Mouse (Mus musculus) embryo, embryonic 10.5 days (tissue): Measurements from ENCODE around the gene Sp8.

ENCODE experiments used
- DNase-seq: peaks from one replicate; pipeline ENCODE4 v3.0.0-alpha.2; 2015; ENCODE audit warnings: low spot score

Sp8 gene

DNA sequence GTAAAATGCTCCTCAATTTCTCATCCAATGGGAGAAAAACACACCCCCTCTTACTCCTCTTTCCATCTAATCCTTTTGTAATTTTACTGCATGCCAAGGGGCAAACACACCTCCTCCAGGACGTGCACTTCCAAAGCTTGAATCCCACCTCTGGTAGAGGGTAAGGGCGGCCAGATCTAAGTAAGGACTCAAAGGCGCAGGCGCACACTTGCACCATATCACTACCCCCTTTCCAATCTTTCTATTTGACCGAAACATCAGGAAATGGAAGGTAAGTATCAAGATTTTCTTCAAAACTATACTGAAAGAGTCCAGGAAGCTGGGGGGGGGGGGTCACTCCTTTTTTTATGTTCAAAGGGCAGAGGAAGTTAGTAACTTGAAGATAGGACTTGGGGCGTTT is at the start of gene Sp8:
Gene Sp8, plus strand, starts transcription at position 109 of the 400 bp plus-strand sequence.
- peak; percentile 68 for DNase-seq

DNA sequence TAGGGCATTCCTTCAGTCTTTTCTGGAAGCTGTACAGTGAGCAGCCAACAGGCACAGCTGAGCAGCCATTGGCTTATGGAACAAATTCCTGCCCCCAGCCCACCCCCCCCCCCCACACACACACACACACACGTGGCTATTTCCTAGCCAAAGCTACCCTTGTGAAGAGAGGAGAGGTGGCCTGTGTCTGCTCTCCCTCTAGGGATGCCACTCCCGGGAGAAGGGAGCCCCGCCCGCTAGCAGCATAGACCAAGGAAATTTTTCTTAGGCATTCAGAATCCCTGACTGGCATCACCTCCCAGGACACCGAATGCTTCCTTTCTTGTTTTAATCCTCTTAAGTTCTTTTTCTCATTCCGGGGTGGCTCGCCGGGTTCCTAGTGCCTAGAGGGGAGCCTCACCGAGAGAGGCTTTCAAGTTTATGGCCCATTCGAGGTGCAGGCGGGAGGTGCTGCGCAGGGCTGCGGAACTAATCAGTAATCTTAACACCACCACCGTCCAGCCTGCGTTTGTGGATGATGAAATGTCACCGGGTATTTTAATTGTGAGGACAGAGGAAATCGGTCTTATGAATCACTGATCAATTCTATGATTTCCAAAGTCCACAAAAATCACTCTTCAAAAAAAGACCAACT is 34.7 kb upstream of the Sp8 start:
- DNase-seq, result peak; percentile 46

- DNase-seq, result no peak
These were observed 31.6 kb upstream of the Sp8 start for GRCm38 (mm10) chr12:118814561-118814960.

GRCm38 (mm10) chr12:118816156-118816555 is 30.0 kb upstream of the Sp8 start:
- no peak for DNase-seq

DNA sequence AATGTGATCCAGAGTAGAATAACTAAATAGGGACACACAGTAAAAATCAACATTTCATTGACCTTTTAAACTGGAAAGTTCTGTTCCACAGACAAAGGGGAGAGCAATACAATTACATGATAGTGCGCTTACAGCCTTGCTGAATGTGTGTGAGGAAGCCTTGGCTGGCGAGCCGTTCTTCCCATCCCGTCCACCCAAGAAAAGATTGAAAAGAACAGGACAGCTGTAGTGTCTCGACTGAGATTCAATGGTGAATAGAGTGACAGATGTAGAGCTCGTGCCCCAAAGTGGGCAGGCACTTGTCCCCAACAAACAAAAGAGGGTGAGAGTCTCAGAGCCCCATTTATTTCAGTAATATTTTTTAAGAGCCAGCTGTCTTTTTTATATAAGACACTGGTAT is 16.2 kb upstream of the Sp8 start:
- DNase-seq, result peak; percentile 21

GRCm38 (mm10) chr12:118836411-118837341 is 9.5 kb upstream of the Sp8 start:
- DNase-seq, result peak; percentile 80

GRCm38 (mm10) chr12:118837361-118837760 is 8.8 kb upstream of the Sp8 start:
- no peak for DNase-seq

GRCm38 (mm10) chr12:118838260-118838659 is 7.9 kb upstream of the Sp8 start:
- peak; percentile 52 for DNase-seq

GRCm38 (mm10) chr12:118839398-118839797 is 6.7 kb upstream of the Sp8 start:
- DNase-seq, result peak; percentile 45

GRCm38 (mm10) chr12:118840301-118840700 is 5.8 kb upstream of the Sp8 start:
- DNase-seq, result peak; percentile 75

GRCm38 (mm10) chr12:118840861-118841260 is 5.3 kb upstream of the Sp8 start:
- DNase-seq, result peak; percentile 76

GRCm38 (mm10) chr12:118841381-118841922 is 4.7 kb upstream of the Sp8 start:
- peak; percentile 60 for DNase-seq

GRCm38 (mm10) chr12:118841971-118842550 is 4.1 kb upstream of the Sp8 start:
- peak; percentile 53 for DNase-seq

- DNase-seq, result peak; percentile 70
These were observed 3.3 kb upstream of the Sp8 start for GRCm38 (mm10) chr12:118842671-118843411.

GRCm38 (mm10) chr12:118844111-118844510 is 2.0 kb upstream of the Sp8 start:
- DNase-seq, result peak; percentile 49

- DNase-seq, result peak; percentile 45
These were observed 1.3 kb upstream of the Sp8 start for GRCm38 (mm10) chr12:118844841-118845240.

DNA sequence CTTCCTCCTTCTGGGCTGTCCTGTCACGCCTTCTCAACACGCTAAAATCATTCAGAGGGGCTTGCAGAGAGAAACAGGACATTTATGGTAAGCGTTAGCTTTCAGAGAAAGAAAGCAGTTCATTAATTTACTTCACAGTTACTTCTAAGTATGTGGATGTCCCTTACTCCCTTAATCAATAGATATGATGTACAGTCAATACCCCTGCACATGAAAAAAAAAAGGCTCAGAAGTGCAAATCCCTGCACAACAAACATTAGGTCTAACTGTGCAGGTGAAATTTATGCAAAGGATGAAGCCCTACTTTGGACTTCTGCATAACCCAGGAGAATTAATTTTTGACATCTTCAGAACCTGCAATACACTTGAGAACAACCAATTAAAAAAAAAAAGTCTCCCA is 778 bp upstream of the Sp8 start:
- DNase-seq, result peak; percentile 42

- peak; percentile 86 for DNase-seq
These were observed 656 bp downstream of the Sp8 start for GRCm38 (mm10) chr12:118846649-118847321.

- DNase-seq, result no peak
These were observed 1.3 kb downstream of the Sp8 start for GRCm38 (mm10) chr12:118847381-118847780.

DNA sequence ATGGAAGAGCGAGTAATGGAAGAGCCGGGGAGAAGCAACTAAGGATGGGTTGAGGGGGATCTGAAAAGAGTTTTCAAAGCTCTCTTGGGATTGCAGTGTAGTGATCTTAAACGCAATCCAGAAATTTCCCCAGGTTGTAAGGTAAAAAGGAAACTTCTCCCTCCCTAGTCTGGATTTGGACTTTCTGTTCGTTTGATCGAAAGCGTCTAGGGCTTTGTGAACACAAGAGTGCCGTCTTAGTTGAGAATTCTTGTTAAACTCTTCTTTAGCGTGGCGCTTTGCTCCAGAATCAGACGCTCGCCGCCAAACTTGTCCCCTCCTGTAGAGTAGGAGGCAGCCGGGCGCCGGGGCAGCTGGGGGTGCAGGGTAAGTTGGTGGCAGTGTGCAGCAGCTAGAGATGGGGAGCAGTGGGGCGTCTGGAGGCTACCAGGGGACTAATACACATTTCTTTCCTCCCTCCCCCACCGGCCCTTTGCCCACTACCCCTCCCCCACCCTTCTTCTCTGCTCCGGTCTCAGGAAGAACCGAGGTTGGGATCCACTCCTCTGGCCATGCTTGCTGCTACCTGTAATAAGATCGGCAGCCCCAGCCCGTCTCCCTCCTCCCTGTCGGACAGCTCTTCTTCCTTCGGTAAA is 1.8 kb downstream of the Sp8 start:
- peak; percentile 63 for DNase-seq
